Mouse (Mus musculus) ovary, postnatal 36 days (tissue): ENCODE measurements around the gene Oaz3.
A peak's percentile ranks its signal among the peaks of the same experiment; 100 is the strongest.

Experiments used
- DNase-seq: peaks from one replicate; pipeline ENCODE4 v3.0.0; 2022; ENCODE audit warnings: low spot score, mixed read lengths

Gene Oaz3

DNA sequence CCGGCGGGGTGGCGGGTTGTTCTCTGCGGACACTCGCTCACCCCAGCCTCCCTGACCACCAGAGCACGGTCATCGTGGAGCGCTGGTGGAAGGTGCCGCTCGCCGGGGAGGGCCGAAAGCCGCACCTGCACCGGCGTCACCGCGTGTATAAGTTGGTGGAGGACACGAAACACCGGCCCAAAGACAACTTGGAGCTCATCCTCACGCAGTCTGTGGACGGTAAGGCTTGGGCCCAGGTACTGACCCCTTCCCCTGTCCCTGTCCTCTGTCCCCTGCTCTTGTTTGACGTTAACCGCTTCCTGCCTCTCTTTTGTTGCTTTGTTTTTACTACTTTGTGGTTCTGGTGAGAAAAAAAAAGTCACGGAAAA, at the start of gene Oaz3:
Oaz3 (minus strand) TSS at position 319 of the 368 bp plus-strand sequence.
- no peak for DNase-seq

DNA sequence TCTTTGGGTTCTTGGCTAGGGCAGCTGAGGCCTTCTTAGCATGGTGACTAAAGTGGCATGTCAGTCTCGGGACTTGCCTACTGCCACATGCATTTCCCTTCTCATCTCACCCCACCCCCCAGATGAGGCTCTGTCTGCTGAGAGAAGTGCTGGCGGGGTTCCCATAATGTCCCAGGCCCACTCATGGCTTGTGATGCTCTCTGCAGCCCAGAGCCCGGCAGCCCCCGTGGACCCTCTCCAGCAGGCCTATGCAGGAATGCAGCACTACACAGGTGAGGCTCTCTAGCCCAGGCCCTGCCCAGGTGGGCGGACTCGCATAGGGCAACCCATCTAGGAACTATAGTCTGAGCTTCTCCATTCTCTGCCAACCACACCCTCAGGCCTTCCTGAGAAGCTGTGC, 43.9 kb upstream of the Oaz3 start:
- DNase-seq: no peak

DNA sequence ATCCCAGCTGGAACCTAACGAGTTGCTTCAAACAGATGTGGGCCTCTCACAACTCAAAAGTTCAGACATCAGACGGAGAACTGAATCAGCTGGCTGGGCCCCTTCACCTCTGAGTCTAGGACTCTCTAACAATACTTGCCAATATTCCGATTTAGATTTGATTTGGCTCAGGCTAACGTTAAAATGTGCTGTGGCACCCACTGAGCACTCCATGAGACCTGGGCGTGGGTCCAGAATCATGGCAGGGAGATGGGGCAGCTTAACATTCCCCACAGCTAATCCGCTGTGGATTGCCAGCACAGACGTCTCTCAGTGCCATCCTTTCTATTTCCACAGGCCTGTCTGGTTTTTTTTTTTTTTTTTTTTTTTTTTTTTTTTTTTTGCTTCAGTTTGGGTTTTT, 42.2 kb upstream of the Oaz3 start:
- DNase-seq: no peak

DNA sequence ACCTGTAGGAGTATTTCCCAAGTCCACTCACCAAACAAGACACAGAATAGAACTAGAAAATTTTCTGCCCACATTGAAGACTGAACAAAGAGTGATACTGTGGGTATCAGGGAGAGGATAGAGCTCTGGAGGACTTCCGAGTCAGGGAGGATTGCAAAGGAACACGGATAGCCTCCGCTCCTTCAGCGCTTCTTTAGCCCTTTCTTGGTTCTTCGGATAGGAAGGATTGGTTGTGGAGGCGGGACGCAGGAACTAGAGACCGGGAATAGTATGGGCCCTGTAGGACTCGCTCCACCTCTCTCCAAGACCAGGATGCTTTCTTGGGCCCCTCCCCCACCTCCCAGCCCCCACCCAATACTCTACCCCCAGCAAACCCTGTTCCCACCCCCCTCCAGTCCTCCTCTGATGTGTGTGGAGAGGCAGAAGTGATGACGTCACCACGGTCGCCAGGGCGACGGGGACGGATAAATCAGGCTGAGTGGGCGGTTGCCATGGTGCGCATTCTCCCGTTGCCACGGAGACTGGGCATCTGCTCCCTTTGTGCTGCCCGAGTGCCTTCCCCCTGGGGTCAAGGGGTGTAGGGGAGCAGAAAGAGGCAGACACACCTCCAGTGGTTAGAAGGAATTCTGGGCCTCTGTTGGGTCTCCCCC, 40.2 kb upstream of the Oaz3 start:
- DNase-seq: no peak

DNA sequence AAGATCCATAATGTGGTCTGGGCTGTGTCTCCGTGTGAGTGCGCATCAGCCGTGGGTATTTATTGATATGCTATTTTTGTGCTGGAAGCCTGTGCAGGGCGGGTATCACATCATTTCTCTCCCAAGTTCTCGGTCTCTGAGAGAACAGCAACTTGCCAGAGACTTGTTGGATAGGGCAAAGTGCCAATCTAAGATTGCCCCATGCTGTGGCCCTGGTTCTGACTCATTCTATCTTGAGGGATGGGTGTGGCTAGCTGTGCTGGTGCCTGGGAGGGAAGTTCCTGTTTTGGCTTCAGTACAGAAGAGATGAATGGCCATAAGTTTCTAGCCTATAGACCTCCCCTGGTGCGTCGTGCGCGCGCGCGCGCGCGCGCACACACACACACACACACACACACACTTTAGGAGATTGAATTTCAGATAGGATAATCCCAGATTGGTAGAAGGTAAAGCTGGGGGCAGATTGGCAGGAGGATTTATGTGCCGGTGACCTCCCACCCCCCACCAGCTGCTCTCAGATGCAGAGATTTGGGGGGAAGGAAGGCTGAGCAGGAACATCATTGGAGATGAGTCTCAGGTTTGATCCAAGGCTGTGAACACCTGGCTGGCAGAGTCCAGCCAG, 39.2 kb upstream of the Oaz3 start:
- no peak for DNase-seq

DNA sequence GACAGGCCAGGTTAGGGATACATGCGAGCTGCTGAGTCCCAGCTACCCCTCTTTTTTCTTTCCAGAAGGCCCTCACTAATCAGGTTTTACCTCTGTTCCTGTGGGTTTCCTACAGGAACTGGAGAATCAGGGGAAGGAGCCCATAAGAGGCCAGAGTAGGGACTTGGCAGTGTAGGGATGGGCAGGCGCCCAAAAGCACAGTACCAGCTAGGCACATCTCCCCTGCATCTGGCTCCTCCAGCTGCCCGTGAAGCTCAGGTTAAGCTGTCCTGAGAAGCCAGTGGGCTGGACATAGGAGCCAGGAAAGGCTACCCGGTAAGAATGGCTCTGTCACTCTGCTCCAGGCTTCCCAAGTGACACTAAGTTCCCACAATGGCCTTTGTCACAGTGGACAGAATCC, 37.7 kb upstream of the Oaz3 start:
- no peak for DNase-seq

DNA sequence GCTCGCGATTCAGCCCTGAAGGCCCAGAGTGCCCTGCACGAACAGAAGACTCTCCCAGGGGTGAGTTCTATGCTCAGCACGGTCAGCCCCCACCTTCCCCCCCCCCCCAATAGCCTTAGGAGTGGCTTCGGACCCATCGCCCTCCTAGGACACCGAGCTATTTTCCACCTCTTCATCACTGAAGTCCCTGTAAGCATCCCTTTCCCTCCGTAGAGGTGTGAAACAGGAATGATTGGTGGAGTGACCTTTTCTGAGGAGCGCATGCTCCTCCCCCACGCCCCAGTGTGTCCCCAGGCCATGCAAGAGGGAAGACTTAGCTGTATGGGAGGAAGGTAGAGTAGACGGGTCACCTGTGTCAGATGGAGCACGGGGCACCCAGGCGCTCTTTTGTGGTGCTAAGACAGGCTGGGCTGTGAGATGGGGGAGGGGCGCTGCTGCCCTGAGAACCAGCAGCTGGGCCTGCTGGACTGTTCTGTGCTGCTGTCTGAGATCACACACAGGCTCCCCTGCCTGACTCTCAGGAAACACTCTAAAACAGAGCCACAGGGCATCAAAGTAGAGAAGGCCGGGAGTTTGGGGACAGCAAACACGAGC, 36.7 kb upstream of the Oaz3 start, which contains the start of gene Riiad1:
Riiad1 (minus strand) TSS at position 51 of the 594 bp plus-strand sequence.
- DNase-seq: no peak

DNA sequence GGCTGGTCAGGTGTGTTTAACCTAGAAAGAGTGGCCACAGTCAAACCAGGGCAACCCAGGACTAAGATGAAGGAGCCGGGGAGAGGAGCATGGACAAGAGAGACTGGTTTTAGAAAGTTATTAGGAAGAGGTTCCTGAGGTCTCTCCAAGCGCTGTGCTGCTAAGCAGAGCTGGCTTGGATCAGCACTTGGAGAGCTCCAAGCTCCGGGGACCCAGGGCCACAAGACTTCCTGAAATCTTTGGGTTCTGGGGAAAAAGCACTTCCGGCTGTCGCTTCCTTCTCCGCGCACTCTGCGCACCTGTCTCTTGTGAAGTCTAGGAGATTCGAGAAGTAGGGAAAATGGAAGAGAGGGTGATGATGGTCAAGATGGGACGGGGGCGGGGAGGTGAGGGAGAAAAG, 35.8 kb upstream of the Oaz3 start:
- peak; percentile 39 for DNase-seq

DNA sequence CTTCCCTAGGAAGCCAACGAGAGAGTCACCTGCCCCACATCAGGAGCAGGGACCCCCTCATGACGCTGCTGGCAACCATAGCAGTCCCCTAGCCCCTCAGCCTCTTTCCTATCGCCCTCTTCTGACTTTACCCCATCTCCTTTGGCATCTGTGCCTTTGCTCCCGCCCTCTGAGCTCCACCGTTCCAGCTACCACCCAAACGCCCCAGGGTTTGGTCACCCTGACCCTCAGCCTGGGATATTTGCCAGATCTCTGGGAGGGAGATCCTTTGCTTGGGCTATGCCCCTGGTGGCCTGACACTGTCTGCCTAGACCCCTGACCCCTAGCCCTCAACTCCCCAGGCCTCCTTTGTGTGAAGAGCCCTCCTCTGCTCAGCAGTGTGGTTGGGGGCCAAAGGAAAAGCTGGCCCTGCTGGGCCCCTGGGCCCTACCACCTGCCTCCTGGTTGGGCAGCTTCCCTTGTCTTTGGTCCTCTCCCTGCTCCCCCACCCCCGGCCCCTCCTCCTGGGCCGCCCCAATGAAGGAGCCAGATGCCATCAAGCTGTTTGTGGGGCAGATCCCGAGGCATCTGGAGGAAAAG, 35.0 kb upstream of the Oaz3 start:
- no peak for DNase-seq

DNA sequence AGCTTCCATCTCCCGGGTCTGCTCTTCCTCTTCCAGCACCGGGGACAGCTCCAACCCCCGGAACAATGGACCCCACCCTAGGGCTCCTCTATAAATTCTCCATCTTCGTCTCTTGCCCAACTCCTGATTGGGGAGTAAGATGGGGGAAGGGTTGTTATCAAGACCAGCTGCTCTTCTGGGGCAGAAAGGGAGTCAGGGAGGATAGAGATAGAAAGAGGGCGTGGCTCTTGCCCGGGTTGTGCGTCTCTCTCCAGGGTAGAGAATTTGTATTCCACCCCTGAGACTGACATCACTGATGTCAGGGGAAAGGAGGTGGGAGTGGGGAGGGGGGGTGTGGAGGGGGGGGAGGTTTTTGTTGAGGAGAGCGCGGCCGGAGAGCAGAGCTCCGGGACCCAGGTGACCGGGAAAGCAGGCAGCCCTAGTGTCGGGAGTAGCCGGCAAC, 34.3 kb upstream of the Oaz3 start, which contains the start of gene Celf3:
Celf3 (plus strand) TSS at position 315 of the 442 bp plus-strand sequence.
- no peak for DNase-seq

DNA sequence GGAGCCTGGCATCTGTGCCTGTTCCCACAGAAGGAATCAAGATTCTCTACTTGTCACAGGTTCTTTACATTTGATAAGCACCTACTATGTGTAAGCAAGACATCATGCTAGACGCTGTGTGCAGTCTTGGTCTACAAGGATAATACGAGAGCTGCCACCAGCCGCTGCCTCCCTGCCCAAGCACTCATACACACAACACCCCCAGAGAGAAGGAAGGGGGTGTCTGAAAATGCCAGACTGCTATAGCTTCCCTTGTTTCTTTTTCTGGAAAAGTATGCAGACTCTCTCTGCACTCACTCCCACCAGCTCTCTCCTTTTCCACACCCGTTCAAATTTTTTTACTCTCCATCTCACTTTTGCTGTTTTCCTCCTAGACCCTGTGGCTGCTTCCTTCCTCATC, 33.7 kb upstream of the Oaz3 start:
- no peak for DNase-seq

DNA sequence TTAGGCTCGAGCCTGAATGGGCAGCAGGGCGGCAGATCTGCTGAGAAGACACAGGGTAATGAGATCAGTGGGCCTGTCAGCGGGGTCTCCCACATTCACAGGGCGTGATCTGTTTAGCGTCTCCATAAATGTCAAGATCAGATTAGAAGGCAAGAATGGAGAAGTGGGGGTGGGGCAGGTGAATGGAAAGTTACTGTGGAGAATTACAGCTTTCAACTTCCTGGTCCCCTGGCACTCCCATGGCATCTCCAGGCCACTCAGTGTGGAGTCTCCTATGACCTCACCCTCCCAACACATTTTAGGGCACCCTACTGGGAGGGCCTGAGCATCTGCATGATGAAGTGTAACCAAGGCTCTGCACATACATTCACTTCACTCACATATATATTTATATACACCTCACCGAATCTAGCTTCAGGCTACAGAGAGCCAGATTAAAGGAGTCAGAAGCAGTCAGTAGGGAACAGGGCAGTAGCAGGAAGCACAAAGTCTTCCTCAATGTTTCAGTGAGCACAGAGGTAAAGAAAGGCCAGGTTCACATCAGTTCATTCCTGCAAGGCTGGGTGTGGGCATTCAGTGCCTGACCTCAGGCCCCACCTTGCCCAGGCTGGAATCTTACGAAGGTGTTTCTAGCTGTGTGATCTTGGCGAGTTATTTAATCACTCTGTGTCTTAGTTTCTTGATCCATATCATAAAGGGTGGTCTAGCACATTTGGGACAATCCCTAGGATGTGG, 32.8 kb upstream of the Oaz3 start:
- DNase-seq: no peak

DNA sequence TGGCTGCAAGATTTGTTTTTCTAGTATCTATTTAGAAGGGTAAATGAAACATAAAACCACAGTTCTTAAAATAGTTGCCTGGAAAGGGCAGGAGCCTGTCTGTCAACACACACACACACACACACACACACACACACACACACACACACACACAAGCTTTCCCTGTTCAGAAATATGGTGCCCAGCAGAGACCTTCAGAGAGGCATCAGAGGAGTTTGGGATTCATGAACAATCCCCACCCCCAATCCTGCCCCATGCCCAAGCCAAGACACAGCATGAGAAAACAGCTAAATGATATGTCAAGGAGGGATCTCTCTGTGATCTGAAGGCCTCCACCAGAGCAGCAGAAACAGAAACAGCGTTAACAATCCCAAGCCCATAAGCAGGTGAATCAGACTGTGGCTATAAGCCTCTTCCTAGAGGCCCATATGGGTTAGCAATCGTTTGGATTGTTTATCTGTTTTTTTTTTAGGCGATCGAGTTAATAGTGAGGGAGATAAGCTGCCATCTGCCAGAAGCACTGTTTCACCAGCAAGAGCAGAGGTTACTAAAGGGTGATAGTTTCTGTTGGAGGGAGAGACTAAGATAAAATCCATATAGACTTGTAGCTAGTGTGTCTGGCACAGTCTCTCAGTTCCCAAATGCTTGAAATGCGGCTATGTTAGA, 30.0 kb upstream of the Oaz3 start:
- no peak for DNase-seq

DNA sequence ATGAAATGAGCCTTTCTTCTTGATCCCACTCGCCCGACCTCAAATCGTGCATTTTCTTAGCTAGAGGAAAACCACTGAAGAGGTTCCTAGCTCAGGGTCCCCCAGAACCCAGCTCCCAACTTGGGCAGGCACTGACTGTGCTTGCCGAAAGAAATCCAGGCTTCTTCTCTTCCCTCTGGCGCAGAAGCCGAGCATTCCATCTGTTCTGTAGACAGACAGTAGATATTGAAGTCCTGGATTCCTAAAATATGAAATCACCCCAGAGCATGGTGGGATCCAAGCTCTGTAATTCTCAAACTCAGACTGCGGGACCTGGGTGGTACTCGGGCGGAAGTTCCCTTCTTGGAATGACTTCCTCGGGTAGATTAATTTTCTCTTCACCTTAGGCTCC, 29.4 kb upstream of the Oaz3 start:
- DNase-seq: no peak

DNA sequence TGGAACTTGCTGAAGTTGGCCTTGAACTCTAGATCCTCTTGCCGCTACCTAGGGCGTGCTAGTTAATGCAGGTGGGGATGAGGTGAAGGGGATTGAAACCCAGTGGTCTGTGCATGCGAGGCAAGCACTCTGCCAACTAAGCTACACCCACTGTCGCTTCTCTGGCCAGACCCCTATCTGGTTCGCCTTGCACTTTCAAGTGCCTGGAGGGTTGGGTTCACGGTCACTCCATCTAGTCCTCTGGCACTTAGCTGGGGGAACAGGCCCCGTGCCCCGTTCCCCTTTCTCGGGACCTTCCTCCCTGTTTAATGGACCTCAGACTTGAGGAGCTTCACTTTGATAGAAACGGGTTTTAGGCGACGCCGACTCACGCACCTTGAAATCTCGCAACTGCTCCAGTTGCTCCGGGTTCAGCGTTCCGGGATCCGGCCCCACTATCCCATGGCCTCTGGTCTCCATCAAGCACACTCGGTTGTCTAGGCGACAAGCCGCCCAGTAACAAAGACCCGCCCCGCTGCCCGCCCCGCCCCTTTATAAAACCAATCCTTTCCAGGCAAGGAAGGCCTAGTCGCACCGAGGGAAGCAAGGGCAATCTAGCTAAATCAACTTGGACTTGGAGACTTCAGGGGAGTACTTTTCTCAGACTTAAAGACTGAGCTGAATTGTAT, 28.9 kb upstream of the Oaz3 start:
- DNase-seq: peak; percentile 36

DNA sequence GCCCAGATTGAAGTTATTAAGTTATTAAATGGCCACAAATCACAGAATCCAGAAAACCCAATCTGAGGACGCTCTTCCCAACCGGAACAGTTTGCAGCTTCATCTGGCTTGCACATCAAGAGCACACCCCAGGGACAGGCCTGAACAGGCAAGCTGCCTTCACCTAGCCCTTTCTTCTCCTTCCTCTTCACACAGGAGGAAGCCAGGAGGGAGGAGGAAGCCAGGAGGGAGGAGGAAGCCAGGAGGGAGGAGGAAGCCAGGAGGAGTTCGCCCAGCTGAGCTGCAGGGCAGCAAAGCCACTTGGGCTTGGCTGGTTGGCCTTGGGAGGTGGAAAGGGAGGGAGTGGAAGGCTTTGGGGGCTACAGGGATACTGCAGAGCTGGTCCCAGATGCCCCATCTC, 25.2 kb upstream of the Oaz3 start:
- no peak for DNase-seq

DNA sequence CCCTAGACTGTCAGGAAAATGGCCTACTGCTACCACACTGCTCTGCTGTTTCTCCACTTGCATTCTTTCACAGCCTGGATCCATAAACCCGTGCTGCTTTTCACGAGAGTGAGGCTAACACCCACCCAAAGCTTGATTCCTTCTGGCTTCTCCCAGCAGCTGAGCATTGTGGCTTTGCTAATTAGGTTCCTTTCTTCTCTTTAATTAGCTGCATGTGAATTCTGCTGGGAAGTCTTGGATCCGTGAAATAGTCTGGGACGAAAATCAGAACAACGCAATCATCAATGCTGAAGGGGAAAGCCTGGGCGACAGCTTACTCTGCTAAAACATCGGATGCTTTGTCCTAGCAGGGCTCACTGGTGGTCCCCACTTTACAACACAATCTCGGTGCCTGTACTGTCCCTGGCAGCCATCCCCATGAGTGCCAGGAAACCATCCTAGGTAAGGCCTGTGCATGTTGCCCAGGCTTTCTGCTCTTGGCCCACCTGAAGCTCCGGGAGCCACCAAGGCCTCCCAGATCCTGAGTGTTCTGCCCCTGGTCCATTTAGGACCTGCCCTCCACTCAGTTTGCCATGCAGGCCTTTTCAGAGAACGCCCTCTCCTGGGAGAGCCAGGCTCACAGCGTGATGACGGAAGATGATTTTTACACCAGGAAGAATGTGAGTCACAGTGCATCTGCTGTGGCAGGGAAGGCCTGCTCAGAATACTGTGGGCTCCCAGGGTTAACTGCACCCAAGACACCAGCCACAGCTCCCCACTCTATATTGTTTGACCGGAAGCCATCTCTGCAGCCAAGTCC, 22.1 kb upstream of the Oaz3 start:
- no peak for DNase-seq

DNA sequence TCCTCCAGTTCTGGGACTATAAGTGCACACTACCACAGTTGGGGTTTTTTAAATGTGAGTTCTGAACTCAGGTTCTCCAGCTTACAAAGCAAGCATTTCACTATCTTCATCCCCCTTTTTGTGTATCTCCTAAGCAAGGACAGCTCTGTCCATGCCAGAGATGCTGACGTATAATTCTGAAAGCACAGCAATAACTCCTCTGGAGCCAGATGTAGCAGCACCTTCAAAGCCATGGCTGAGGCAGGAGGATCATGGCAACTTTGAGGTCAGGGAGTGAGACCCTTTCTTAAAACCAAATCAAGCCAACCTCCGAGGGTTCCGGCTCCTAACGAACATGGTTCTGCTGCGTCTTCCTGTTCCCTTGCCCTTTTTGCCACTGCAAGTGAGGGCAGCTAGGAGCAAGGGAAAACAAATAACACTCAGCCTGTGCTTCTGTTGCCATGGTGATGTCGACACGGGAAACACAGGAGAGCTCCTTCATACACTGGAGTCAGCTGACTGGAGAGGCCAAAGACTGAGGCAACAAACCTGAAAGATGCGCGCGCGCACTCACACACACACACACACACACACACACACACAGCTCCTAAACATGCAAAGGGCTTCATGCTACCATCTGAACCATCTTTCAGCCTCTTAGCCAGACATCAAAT, 20.3 kb upstream of the Oaz3 start:
- DNase-seq: no peak

DNA sequence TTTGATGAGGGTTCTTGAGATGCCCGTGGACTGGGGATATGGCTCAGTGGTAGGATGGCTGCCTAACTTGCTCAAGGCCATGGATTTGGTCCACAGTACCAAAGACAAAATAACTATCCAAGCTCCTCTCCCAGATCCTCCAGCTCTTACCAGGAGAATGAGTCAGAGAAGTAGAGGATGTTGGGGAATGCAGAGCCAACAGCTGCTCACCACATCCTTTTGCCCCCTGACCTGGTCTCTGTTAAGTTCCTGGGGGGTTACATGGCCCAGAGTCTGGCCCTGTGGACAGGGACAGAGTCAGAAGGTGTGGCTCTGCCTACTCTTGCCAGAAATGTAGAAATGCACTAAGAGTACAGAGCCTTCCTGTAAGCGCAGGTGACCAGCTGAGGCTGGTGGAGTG, 16.1 kb upstream of the Oaz3 start:
- no peak for DNase-seq

DNA sequence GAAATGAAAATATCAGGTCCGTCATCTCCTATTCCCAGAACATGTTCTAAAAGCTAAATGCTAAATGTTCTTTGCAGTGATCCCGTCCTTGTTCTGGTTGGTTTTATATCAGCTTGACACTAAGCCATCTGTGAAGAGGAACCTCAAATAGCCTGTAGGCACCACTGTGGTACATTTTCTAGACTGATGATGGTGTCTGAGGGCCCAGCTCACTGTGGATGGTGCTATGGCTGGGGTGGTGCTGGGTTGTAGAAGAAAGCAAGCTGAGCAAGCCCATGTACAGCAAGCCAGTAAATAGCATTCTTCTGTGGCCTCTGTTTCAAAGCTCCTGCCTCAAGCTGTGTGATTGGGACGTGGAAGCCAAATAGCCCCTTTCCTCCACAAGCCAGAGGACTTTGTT, 13.3 kb upstream of the Oaz3 start:
- no peak for DNase-seq
